Mouse (Mus musculus) MEL (cell line): Measurements from ENCODE around the gene Gm21985. TPM values are rescaled to one million over a fixed set of nuclear protein-coding genes. Genes with fewer than 3 reads are reported as not detected.
A peak's percentile ranks its signal among the peaks of the same experiment; 100 is the strongest.

ENCODE experiments used
- CHD1 ChIP-seq: IDR thresholded peaks from 2 replicates; pipeline ENCODE4 v1.6.1; 2012; ENCODE audit warnings: low read depth, mild to moderate bottlenecking, inconsistent platforms, low read length, improper control_type of control experiment
- ELF1 ChIP-seq: IDR thresholded peaks from 2 replicates; pipeline ENCODE4 v1.6.1; 2014; ENCODE audit warnings: low read depth, mild to moderate bottlenecking, inconsistent platforms, low read length, improper control_type of control experiment, moderate library complexity
- GABPA ChIP-seq: IDR thresholded peaks from 2 replicates; pipeline ENCODE4 v1.6.1; 2012; ENCODE audit warnings: low read depth, mild to moderate bottlenecking, inconsistent platforms, low read length, improper control_type of control experiment, moderate library complexity
- KAT2A ChIP-seq: conservative IDR thresholded peaks from 2 replicates; pipeline ENCODE4 v1.6.1; 2012; ENCODE audit warnings: low read depth, low read length, improper control_type of control experiment, inconsistent platforms
- polyA plus RNA-seq, 2 experiments: library from polyadenylated mRNA; stranded (reverse) in 1 of 2; unstranded in 1 of 2; fragments of >175 nt in 1 of 2; fragments of >200 nt in 1 of 2; gene quantifications; 2 replicates each; pipeline versions ENCODE4 v1.2.1 to v1.2.4; 2012; ENCODE audit warnings: low replicate concordance in 2 of 2, low read depth in 1 of 2; ENCODE audit not compliant: insufficient read length in 2 of 2, insufficient read depth in 1 of 2, missing spikeins in 1 of 2
- total RNA-seq: library from RNA; depleted of rRNA; stranded (reverse); fragments of 300-350 nt; gene quantifications from 2 replicates; pipeline ENCODE4 v1.2.3, GENCODE M21; 2012; rRNA removed

Gene Gm21985
- total and polyA plus RNA-seq, 3 experiments, result 0.04 TPM; not detected in 2

- TF ChIP-seq CHD1 (peak; percentile 87; the same call in 1 of the 2 replicates), ELF1 (peak; percentile 98), KAT2A (peak; percentile 93), GABPA (no peak)
- TF ChIP-seq, all 39 proteins: peak for 24
Measured at GRCm38 (mm10) chr2:112454862-112455564, 188.9 kb downstream of the Gm21985 start, which contains the start of gene Emc7 (continued).

Other genes starting within 250 kb of the Gm21985 start
- not detected in 2 replicates for gene Olfr1311, start 241.9 kb upstream of the Gm21985 start, total RNA-seq
- gene Olfr1311, start 241.9 kb upstream of the Gm21985 start, polyA plus RNA-seq, result not detected
- gene Olfr1312, start 216.1 kb upstream of the Gm21985 start, total RNA-seq, result not detected in 2 replicates
- not detected for gene Olfr1312, start 216.1 kb upstream of the Gm21985 start, polyA plus RNA-seq
- gene Olfr1313, start 188.5 kb upstream of the Gm21985 start, total RNA-seq, result not detected in 2 replicates
- not detected for gene Olfr1313, start 188.5 kb upstream of the Gm21985 start, polyA plus RNA-seq
- gene Olfr1314, start 169.5 kb upstream of the Gm21985 start, total RNA-seq, result not detected in 2 replicates
- not detected for gene Olfr1314, start 169.5 kb upstream of the Gm21985 start, polyA plus RNA-seq
- not detected in 2 replicates for gene Olfr1315-ps1, start 150.9 kb upstream of the Gm21985 start, total RNA-seq
- not detected for gene Olfr1315-ps1, start 150.9 kb upstream of the Gm21985 start, polyA plus RNA-seq
- gene Olfr1316, start 131.3 kb upstream of the Gm21985 start, total RNA-seq, result not detected in 2 replicates
- gene Olfr1316, start 131.3 kb upstream of the Gm21985 start, polyA plus RNA-seq, result not detected
- gene Olfr1317, start 126.0 kb upstream of the Gm21985 start, total RNA-seq, result not detected in 2 replicates
- not detected for gene Olfr1317, start 126.0 kb upstream of the Gm21985 start, polyA plus RNA-seq
- not detected in 2 replicates for gene Olfr1318, start 112.1 kb upstream of the Gm21985 start, total RNA-seq
- gene Olfr1318, start 112.1 kb upstream of the Gm21985 start, polyA plus RNA-seq, result not detected
- gene Lpcat4, start 26.8 kb upstream of the Gm21985 start, total RNA-seq, result 11.7 and 13.9 TPM in 2 replicates
- 10 to 100 TPM in 1 of 2 experiments, not detected in 1; 69.9 TPM for gene Lpcat4, start 26.8 kb upstream of the Gm21985 start, polyA plus RNA-seq
- 0.04 TPM in 1 of 2 replicates, not detected in the other for gene Nutm1, start 7.0 kb upstream of the Gm21985 start, total RNA-seq
- gene Nutm1, start 7.0 kb upstream of the Gm21985 start, polyA plus RNA-seq, result under 1 TPM in 1 of 2 experiments, not detected in 1; 0.13 TPM
- gene Nop10, start 4.4 kb upstream of the Gm21985 start, total RNA-seq, result 275 and 283 TPM in 2 replicates
- 100 to 1,000 TPM in 1 of 2 experiments, not detected in 1; 253 TPM for gene Nop10, start 4.4 kb upstream of the Gm21985 start, polyA plus RNA-seq
- 20.4 and 21.7 TPM in 2 replicates for gene Slc12a6, start 489 bp upstream of the Gm21985 start, total RNA-seq
- gene Slc12a6, start 489 bp upstream of the Gm21985 start, polyA plus RNA-seq, result 10 to 100 TPM in 1 of 2 experiments, not detected in 1; 21.2 TPM
- 163 and 201 TPM in 2 replicates for gene Emc4, start 101.7 kb downstream of the Gm21985 start, total RNA-seq
- 100 to 1,000 TPM in 1 of 2 experiments, not detected in 1; 171 TPM for gene Emc4, start 101.7 kb downstream of the Gm21985 start, polyA plus RNA-seq
- gene Katnbl1, start 112.9 kb downstream of the Gm21985 start, total RNA-seq, result 16.6 and 16.7 TPM in 2 replicates
- gene Katnbl1, start 112.9 kb downstream of the Gm21985 start, polyA plus RNA-seq, result 10 to 100 TPM in 1 of 2 experiments, not detected in 1; 12.6 TPM
- 23.1 and 25.7 TPM in 2 replicates for gene Emc7, start 188.7 kb downstream of the Gm21985 start, total RNA-seq
- gene Emc7, start 188.7 kb downstream of the Gm21985 start, polyA plus RNA-seq, result 10 to 100 TPM in 1 of 2 experiments, not detected in 1; 17.7 TPM
- not detected in 2 replicates for gene Chrm5, start 214.5 kb downstream of the Gm21985 start, total RNA-seq
- not detected for gene Chrm5, start 214.5 kb downstream of the Gm21985 start, polyA plus RNA-seq
- 29.2 and 33.4 TPM in 2 replicates for gene Aven, start 226.7 kb downstream of the Gm21985 start, total RNA-seq
- gene Aven, start 226.7 kb downstream of the Gm21985 start, polyA plus RNA-seq, result 10 to 100 TPM; 50.3 to 72.8 TPM